In genomic region chr7:67803857-67804215, GRCm38 (mm10) we compare ENCODE assay signal across 8 mouse cellular contexts. TPM values are rescaled to one million over a fixed set of nuclear protein-coding genes. Genes with fewer than 3 reads are reported as not detected.
DNase-seq lines count a peak whose midpoint lies in the region; ATAC-seq and TF ChIP-seq lines count a peak whose summit lies in the region.

No protein-coding gene starts in this region.

- H3K36me3 ChIP-seq in liver, embryonic 11.5 days (ENCODE audit: control insufficient read depth, insufficient read depth, low read length): no peaks in the 10 kb centered on the region
- H3K36me3 ChIP-seq in stomach, postnatal 0 days (ENCODE audit: control insufficient read depth, insufficient read depth, low read length): no peaks in the 10 kb centered on the region

- no peak overlapping the region for H3K27ac ChIP-seq in liver, embryonic 11.5 days (ENCODE audit: low read depth, low read length)
- H3K27ac ChIP-seq in stomach, postnatal 0 days (replicated peaks): peak overlapping the region; percentile 58

- no peak for TF ChIP-seq EP300 in stomach, postnatal 0 days (optimal IDR thresholded peaks at IDR 0.05)

- peak overlapping the region; percentile 64 for H3K4me2 ChIP-seq in liver, embryonic 11.5 days
- peak overlapping the region; percentile 62 for H3K4me2 ChIP-seq in stomach, postnatal 0 days (replicated peaks; ENCODE audit: low read depth)

- 11% methylated on average over 12 of the region's 13 CpGs for WGBS in liver, embryonic 11.5 days
- 10% methylated on average over 12 of the region's 13 CpGs for WGBS in stomach, postnatal 0 days

- ATAC-seq in frontal cortex, adult (ENCODE audit: low TSS enrichment): peak; percentile 44
- ATAC-seq in liver, embryonic 11.5 days (replicated peaks; ENCODE audit: low FRiP score): no peak
- ATAC-seq in stomach, postnatal 0 days (ENCODE audit: low FRiP score, low TSS enrichment): no peak
- ATAC-seq in activated CD4-positive, CD25-positive, alpha-beta regulatory T cell, adult 4 months: no peak

- H3K4me1 ChIP-seq in liver, embryonic 11.5 days (replicated peaks; ENCODE audit: control insufficient read depth, insufficient read depth, low read length): no peaks in the 10 kb centered on the region
- H3K4me1 ChIP-seq in stomach, postnatal 0 days (replicated peaks; ENCODE audit: control insufficient read depth, insufficient read depth): no peaks in the 10 kb centered on the region

- H3K9ac ChIP-seq in liver, embryonic 11.5 days (ENCODE audit: low read depth, low read length): 0 out of 2 replicates have a peak overlapping the region, but pooled peaks have one; percentile 1
- H3K9ac ChIP-seq in stomach, postnatal 0 days (ENCODE audit: low read length): peak overlapping the region; percentile 53

- no peak for DNase-seq in frontal cortex, adult 2 months (ENCODE audit: extremely low spot score in 1 of 2, low spot score in 1 of 2)
- peak; percentile 24 for DNase-seq in right cerebral cortex, adult 18-20 months
- DNase-seq in right cerebral cortex, postnatal 4 days: no peak
- no peak for DNase-seq in liver, embryonic 11.5 days (ENCODE audit: low spot score)
- no peak for DNase-seq in stomach, postnatal 0 days (ENCODE audit: low spot score)
- DNase-seq in thymus, adult 18-20 months: no peak

- H3K9me3 ChIP-seq in liver, embryonic 11.5 days (ENCODE audit: control insufficient read depth, low read length): no peaks in the 10 kb centered on the region
- no peaks in the 10 kb centered on the region for H3K9me3 ChIP-seq in stomach, postnatal 0 days (ENCODE audit: control insufficient read depth, low read length)

- no peaks in the 10 kb centered on the region; the same call in 1 of the 2 replicates for H3K27me3 ChIP-seq in liver, embryonic 11.5 days (replicated peaks; ENCODE audit: control insufficient read depth, insufficient read depth, low read length)
- H3K27me3 ChIP-seq in stomach, postnatal 0 days (ENCODE audit: control insufficient read depth, insufficient read depth, low read length): no peaks in the 10 kb centered on the region

- no peak for TF ChIP-seq CTCF in stomach, postnatal 0 days (IDR thresholded peaks at IDR 0.05; ENCODE audit: low read depth)

- peak overlapping the region; percentile 26 for H3K4me3 ChIP-seq in liver, embryonic 11.5 days (ENCODE audit: low read depth, low read length)
- peak overlapping the region; percentile 28 for H3K4me3 ChIP-seq in stomach, postnatal 0 days (ENCODE audit: low read depth, low read length)

RNA-seq across cellular contexts. Expression of gene Synm, which starts 44.3 kb away (rescaled TPM):
- polyA plus RNA-seq in frontal cortex, adult 2 months (2012; rRNA removed): 10.9 and 11.0 TPM in 2 replicates
- polyA plus RNA-seq in liver, embryonic 11.5 days (2014; fragmentation: Nextera tagmentation; extraction: Ambion mirVana): 0.14 and 0.23 TPM in 2 replicates
- 13.7 and 17.1 TPM in 2 replicates for polyA plus RNA-seq in stomach, postnatal 0 days (2015; fragmentation: Nextera tagmentation; extraction: Ambion mirVana)
- polyA plus RNA-seq in activated CD4-positive, CD25-positive, alpha-beta regulatory T cell, adult 4 months (2017; shearing (Covaris generic)): not detected
